Mouse (Mus musculus) cerebellum, postnatal 36 days (tissue): ENCODE data around the gene Speer4c.
"Not testable (repeated sequence)": the region's sequence is repeated elsewhere in the genome, so short reads cannot be mapped to it uniquely, and the experiment has no call there.

Experiments used
- DNase-seq, 2 experiments: peaks; one replicate each; pipeline ENCODE4 v3.0.0; 2021 to 2022; ENCODE audit warnings: mixed read lengths in 2 of 2

The Speer4c gene

DNA sequence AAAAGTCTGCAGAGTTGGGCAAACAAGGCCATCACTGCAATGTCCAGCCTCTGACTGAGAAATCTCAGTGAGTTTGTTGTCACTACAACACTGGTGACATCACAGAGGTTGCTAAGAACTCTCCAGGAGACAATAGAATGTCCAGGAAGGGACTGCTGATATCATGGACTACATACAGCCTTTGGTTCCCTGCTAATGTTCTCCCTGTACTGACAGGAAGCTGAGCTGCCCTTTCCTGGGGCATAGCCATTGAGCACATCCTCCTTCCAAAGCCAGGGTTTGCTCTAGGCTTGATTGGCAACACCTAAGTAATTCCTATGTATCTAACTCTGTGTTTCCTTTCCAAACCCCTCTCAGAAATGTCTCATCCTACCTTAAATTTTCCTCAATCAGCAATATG is at the start of gene Speer4c:
Gene Speer4c, minus strand, starts transcription at position 101 of the 400 bp plus-strand sequence.
- not testable (repeated sequence) for DNase-seq

DNA sequence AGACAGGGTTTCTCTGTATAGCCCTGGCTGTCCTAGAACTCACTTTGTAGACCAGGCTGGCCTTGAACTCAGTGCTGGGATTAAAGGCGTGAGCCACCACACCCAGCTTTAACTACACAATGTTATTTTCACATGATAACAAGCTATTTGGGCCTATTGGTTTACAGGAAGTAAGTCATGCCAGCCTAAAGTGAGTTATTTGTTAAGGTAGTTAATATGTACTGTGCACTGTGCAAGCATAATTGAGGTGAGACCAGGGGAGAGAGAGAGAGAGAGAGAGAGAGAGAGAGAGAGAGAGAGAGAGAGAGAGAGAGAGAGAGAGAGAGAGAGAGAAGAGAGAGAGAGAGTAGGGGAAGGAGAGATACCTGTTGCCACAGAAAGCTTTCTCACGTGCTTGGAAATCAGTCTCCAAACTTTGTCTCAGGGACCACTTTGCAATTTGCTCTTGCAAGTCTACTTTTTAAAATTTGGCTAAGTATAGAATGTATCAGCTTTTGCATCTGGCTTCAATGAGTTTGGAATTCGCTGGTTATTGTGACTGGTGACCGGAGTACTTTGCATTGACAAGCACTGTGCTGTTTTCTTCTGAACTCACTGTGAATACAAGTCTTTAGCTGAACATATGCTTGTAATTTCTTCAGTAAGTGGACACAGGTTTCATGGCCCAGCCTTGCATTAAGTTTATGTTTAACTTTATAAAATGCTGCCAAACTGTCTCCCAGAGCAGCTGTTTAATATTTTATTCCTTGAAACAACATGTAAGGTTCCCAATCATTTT is 33.6 kb upstream of the Speer4c start:
- DNase-seq, result no peak

DNA sequence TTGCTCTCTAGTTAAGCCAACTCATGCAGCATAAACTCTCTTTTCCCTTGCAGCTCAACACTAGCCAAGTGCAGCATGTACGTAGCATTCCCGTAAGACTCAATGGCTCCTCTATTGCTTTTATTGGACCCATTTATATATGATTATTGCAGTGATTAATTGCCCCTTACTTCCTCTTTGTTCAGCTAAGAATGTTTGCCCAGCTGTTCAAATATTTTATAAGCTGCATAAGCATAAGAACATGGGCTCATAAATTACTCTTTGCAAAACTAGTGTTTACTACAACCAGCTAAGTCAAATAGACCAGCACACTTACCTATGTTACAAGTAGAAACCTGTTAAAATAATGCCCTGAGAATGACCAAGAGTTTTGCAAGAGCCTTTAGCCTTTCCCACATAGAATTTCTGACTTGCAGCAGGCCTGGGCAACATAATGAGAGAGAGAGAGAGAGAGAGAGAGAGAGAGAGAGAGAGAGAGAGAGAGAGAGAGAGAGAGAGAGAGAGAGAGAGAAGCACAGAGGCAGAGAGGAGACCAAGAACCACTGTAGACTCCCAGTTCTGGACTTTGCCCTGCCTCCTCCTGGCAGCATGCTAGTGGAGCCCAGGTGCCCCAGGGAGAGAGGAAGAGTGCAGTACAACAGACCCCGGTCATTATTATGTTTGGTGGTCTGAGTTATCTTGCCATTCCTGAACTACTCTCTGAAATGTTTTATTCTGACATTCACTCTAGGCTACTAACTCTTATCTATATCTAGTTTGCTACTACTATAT is 20.2 kb upstream of the Speer4c start:
- no peak for DNase-seq

DNA sequence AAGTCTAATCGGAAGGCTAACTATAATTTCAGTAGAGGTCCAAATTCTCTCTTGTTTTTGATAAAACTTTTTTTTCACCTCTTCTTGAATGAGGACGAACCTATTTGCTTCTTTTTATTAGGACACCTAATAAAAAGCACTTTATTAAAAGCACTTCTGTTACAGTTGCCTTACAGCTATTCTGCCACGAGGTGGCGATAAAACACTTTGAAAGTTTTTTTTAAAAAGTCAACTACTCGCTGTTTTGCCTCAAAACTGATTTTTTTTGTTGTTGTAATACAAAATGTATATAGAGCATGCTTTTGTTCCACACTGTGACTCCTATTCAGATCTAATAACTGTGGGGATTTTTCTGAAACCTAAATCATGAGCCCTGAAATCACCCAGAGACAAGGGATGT is 11.2 kb downstream of the Speer4c start:
- not testable (repeated sequence) for DNase-seq

DNA sequence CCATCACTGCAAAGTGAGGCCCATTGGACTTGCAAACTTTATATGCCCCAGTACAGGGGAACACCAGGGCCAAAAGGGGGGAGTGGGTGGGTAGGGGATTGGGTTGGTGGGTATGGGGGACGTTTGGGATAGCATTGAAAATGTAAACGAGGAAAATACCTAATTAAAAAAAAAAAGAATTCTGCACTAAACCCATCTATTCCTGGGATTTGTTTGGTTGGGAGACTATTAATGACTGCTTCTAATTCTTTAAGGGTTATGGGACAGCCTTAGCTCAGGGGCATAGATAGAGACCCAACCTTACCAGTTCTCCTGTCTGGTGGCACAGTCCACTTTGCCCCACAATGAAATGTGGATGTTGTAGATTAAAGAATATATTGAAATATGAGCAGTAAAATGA is 16.4 kb downstream of the Speer4c start:
- DNase-seq, result not testable (repeated sequence)

DNA sequence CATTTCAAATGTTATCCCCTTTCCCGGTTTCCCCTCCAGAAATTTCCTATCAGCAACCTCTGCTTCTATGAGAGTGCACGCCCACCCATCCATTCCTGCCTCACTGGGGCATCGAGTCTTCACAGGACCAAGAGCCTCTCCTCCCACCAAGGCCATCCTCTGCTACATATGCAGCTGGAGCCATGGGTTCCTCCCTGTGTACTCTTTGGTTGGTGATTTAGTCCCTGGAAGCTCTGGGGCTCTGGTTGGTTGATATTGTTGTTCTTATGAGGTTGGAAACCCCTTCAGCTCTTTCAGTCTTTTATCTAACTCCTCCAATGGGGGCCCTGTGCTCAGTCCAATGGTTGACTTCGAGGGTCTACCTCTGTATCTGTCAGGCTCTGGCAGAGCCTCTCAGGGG is 22.2 kb downstream of the Speer4c start:
- not testable (repeated sequence) for DNase-seq

DNA sequence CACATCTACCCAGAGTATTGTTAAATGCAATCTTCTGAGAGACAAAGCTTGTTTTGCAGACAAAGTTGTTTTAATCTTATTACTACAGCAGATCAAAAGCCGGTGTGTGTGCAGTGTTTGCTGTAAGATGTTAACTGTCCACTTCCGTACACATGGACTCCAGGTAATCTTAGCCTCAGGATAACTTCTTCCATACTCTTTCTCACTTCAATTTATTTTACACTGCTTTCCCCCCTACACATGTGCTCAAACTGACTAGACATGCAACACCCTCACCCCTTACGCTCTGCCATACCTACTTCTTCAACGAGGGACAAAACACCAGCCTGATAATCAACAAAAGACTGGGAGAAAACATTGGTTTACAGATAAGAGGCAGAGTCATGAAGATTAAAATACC is 23.2 kb downstream of the Speer4c start:
- not testable (repeated sequence) for DNase-seq

DNA sequence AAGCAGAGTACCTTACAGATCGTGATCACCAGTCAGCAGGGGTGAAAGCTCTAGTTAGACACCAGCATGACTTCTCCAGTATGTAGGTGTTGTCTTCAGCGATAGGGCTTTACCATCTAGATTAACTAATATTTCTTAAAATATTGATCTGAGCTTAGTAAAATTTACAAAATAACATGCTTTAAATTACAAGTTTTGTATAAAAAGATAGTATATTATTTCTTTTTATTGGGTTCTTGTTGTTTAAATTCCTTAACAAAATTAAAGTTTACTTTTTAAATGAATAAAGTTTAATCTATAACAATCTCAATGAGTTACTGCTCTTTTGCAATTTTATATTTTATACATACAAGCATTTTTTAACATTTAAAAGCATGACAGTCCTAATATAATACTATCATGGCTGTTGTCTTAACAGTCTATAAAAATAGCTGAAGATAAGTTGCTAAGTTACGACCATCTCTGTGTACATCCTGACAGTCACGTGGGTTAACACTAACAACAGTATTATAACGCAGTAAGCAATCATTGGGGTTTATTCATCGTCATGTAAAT is 24.3 kb downstream of the Speer4c start:
- not testable (repeated sequence) for DNase-seq

DNA sequence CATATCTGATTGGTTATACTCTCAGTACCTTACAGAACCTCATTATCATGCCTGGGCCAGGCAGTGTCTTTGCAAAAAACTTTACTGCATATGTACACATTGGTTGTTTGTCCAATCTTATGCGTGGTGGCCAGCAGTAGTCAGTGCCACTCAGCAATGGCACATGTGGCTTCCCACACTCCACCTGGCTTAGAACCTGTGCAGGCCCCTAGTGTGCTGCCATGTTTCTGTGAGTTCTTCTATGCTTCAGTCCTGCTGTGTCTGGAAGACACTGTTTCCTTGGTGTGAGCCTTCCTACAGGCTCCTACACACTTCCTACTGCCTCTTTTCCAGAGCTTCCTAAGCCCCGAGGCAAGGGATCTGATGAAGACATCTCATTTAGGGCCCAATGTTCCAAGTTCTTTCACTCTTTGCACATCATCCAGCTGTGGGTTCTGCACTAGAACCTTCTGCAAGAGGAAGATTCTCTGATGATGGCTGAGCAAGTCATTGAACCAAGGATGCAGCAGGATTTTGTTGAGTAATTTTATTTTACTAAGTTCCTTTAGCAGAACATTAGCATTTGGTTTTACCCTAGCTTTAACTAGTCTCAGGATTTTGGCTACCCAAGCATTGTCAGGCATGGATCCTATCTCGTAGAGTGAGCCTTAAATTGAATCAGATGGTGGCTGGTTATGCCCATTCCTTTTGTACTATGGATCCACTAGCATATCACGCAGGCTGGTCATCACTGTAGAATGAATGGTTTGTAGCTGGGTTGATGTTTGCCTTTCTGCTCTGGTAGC is 25.0 kb downstream of the Speer4c start:
- DNase-seq, result not testable (repeated sequence)

DNA sequence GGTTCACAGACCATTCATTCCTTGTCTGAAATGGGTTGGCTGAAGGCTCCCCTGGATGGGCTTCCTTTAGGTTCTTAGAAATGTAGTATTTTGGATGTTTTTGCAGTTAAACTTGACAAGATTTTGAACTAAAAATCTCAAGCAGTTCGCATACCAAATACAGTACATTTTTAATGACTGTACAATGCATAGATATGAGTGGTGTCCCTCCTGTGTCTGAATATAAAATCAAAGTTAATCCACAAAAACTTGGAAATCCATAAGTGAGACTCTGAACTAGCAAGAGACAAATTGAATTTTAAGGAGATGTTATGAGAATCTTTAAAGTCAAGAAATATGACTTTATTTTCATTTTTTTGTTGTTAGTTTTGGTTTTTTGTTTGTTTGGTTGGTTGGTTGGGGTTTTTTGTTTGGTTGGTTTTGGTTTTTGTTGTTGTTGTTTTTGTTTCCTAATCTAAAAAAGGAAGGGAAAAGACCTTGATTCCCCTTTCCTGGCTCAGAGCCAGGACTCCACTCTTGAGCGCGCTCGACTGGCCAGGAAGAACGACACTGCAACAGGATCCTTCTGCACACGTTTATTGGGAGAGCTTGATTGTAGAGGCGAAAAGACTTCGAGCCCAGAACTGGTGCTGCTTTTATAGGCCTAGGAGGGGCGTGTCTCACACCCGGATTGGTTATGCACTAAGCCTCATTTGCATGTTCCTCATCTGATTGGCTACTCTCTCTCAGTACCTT is 32.6 kb downstream of the Speer4c start:
- DNase-seq, result not testable (repeated sequence)

DNA sequence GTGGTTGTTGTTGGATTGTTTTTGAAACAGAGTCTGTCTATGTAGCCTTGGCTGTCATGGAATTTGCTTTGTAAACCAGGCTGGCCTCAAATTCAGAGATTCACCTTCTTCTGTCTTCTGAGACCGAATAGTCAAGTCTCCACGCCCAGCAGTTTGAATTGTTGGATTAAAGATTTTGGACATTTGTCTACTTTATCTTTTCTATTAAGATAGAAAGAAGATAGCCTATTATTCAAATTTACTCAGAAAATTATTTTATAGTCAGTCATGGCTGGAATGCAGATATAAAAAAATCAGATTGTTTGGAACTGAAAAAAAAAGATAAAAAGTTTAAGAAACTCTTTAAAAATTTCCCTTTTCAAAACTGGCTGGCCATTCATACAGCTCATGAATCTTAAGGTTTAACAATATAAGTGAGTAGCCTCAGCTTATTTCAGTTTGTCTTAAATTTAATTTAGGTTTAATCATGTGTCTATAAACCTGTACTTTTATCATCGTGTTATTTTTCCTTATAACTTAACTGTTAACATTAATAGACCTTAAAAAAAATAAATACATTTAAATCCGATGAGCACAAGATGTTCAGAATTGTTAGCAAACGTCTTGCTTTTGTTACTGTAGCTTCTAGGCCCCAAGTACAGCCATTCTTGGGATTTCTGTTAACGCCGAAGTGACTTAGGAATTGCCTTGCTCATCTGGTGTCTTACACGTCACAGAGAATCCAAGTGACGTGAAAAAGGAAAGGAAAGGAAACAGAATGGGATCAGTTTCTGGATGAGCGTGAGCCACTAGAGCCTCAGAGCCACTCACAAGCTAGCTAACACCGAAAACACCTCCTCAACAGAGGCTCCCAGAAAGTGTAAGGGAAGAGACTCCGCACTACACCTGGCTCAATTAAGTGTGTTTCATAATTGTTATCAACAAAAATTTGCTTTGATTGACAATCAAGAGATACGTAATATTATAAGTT is 33.8 kb downstream of the Speer4c start:
- DNase-seq, result not testable (repeated sequence)

DNA sequence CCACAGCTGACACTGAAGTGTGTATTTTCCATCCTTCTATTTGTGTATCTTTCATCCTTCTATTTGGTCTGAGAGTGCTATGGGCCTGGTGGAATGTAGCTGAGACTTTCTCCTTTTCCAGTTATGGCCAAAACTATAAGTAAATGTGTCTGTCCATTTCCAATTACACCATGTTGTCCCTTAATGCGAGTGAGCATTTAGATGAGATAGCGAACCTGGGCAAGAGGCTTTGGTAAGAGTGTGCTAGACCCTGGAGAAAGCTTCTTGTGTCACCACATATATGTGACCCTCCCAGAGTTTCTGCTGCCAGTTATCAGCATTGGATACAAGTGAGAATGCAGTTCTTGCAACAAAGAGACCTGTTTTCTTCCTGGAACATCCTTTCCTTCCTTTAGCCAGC is 35.2 kb downstream of the Speer4c start:
- DNase-seq, result not testable (repeated sequence)

DNA sequence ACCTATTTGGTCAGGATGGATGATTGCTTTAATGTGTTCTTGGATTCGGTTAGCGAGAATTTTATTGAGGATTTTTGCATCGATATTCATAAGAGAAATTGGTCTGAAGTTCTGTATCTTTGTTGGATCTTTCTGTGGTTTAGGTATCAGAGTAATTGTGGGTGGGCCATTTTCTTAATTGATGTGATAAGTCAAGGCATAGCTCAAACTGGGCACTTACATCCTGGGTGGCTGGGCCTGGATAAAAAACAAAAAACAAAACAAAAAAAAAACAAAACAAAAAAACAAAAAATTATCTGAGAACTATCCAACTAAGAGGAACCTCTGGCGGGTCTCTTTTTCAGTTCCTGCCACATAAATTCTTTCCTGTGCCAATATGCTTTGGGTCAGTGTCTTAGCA is 36.3 kb downstream of the Speer4c start:
- DNase-seq, result not testable (repeated sequence)

DNA sequence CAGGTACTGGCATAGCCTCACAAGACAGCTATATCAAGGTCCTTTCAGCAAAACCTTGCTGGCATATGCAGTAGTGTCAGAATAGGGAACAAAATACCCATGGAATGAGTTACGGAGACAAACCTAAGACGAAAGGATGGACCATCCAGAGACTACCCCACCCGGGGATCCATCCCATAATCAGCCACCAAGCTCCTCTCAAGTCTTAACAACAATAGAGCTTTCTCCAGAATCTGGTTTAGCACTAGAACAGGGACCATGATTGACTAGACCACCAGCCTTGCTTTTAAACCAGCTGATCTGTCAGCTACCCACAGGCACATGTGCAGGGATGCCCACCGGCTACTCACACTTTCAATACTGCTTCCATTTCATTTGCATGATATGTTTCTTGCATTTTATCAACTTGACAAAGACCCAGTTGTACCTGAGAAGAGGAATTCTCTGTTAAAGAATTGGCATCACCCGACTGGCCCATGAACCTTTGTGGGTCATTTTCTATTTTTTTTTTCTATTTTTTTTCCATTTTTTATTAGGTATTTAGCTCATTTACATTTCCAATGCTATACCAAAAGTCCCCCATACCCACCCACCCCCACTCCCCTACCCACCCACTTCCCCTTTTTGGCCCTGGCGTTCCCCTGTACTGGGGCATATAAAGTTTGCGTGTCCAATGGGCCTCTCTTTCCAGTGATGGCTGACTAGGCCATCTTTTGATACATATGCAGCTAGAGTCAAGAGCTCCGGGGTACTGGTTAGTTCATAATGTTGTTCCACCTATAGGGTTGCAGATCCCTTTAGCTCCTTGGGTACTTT is 39.4 kb downstream of the Speer4c start:
- not testable (repeated sequence) for DNase-seq

DNA sequence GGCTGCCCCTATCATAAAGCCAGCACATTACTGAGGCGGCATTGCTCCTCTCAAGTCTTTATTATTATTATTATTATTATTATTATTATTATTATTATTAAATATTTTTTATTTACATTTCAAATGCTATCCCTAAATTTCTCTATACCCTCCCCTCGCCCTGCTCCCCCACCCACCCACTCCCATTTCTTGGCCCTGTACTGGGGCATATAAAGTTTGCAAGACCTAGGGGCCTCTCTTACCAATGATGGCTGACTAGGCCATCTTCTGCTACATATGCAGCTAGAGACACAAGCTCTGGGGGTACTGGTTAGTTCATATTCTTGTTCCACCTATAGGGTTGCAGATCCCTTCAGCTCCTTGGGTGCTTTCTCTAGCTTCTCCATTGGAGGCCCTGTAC is 40.1 kb downstream of the Speer4c start:
- DNase-seq, result not testable (repeated sequence)

DNA sequence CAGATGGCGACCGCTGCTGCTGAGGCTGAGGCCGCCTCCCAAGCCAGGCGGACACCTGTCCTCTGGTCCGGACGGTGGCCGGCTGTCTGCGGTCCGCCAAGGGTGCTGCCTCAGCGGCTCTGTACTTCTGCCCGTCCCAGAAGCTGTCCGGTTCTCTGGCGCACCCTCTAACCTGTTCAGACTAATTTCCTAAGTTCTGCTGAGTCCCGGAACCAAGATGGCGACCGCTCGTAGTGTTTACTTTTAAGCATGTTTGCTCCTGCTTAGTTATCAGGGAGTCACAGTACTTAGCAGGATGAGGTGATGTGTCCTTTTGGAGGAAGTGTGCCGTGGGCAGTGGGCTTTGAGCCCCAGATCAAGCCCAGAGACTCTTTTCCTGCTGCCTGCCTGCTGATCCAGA is 43.3 kb downstream of the Speer4c start:
- not testable (repeated sequence) for DNase-seq

DNA sequence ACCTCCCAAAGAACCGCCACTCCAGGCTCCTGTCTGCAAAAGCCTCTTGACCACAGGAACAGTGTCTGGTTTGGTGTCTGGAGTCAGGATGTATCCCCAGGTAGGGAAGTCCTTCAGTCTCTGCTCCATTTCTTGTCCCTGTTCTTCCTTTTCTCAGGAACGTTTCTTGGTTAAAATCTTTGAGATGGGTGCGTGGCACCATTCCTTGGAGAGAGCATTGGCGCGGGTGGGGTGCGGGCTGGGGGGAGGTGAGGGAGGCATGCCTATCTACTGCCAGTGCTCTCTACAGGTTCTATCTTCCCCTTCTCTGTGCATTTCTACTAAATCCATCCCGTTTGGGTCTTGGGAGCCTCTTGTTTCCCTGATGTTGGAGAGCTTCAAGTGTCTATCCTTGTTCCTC is 50.2 kb downstream of the Speer4c start:
- not testable (repeated sequence) for DNase-seq
